Mouse (Mus musculus) adipocyte (in vitro differentiated cells): ENCODE results near the gene Emilin3.

ENCODE experiments used
- DNase-seq: peaks from one replicate; pipeline ENCODE4 v3.0.0-alpha.2; 2016; ENCODE audit warnings: low spot score

Emilin3 gene

GRCm38 (mm10) chr2:160915821-160916610 is 3.9 kb upstream of the Emilin3 start:
- DNase-seq, result no peak

- no peak for DNase-seq
Observed at GRCm38 (mm10) chr2:160914656-160915055, 2.5 kb upstream of the Emilin3 start.

DNA sequence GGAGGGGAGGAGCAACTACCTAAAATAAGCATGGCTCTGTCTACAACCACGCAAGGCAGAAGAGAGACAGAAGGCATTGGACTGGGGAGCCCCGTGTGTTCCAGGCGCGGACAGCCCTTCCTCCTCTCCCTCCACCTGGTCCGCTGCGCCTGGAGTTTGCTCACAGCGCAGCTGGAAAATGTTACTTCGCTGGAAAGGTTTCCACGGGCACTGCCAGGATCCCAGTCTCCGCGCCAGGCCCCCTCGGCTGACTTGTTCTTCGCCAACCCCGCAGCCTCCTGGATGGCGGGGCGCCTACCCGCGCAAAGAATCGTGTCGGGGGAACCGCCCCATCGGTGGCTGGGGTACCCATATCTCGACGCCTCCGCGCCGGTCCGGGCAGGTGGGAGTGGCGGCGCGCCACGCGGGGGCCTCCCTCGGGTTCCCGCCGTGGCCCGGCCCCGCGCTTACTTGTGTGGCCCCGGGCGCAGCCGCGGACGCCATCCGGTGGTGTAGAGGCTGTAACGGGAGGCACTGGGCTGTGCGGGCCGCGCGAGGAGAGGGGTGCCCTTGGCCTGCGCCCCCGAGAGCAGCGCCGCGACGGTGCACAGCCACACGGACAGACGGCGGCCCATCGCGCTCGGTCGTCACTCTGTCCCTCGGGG is 448 bp downstream of the Emilin3 start:
- no peak for DNase-seq

DNA sequence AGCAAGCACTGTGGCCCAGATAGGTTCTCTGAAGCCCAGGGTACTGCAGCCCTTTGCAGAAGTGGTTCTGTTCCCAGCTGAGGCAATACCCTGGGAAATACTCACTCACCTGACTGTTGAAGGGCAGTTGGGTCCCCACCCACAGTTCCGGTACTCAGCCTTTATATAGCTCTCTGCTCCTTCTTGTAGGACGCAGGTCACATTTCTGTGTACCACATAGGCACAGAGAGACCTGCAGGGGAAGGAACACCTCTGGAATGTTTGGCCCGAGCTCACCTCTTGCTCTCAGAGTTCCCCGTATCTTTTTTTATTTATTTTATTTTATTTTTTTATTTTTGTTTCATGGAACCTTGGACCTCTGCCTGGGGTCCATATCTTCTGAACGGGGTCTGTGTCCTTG is 1.5 kb downstream of the Emilin3 start:
- no peak for DNase-seq

GRCm38 (mm10) chr2:160908607-160909006 is 3.5 kb downstream of the Emilin3 start:
- DNase-seq, result no peak

DNA sequence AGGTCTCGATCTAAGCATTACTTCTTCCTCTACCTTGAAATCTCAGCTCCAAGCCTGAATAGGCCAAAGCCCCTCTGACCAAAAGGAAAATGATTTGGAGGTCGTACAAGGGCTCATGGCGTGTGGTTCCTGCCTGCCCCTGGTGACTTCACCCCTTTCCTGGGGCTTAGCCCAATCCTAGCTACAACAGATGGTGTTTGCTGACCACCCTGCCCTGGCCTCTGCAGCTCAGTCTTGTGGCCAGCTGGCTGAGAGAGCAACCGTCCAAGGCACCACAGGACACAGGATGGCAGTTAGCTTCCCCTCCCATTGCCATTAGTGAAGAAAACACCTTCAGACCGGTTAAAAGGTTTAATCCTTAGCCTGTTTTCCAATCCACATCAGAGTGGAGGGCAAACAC is 6.0 kb downstream of the Emilin3 start:
- no peak for DNase-seq

DNA sequence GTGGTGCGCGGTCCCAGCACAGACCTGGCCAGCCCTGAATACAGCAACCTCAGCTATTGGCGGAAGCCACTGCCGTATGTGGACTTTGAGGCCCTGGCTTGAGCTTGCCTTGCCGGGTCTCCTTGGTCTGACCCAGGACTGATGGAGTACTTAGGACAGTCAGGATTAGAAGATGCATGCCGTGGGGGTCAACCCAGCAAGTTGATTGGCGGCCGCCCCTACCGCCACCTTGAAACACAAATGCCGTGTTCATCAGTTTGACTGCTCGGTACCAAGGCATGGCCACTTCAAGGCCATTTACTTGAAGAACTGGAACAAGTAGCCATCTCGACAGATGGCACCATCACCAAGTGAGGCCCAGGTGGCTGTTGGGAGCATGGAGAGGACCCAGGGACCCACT is 6.8 kb downstream of the Emilin3 start:
- no peak for DNase-seq

DNA sequence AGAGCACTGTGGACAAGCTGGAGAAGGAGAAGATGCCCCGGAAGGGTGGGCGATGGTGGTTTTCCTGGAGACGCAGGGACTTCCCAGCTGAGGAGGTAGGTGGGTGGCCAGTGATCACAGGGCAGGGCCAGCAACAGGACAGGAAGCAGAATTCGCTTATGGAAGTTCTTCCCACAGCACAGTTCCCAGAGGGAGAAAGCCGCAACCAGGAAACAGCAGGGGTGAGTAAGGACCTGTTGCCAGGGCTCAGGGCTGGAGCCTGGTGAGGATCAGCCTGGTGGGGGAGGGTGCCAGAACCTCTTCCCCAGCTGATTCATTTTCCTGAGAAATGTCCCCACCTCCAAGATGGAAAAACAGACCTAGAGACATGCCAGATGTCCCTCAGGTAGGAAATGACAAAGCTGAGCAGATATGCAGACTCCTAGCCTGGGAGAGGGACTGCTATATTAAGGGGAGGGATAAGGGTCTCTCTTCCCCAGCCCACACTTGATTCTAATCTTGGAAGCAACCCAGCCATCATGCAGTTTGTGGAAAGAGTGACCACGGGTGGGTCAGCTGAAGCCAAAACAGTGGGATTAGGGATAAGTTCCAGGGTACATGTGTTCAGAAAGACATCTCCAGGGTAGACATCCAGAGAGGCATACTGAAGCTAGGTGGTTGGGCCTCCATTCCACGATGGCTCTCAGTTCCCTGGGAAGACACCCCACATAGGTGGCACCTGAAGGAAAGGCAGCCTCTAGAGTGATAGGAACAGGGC is 10.3 kb downstream of the Emilin3 start:
- DNase-seq, result no peak

GRCm38 (mm10) chr2:160891697-160892096 is 20.4 kb downstream of the Emilin3 start:
- DNase-seq, result no peak

- DNase-seq, result no peak
Observed at GRCm38 (mm10) chr2:160891045-160891444, 21.1 kb downstream of the Emilin3 start.

DNA sequence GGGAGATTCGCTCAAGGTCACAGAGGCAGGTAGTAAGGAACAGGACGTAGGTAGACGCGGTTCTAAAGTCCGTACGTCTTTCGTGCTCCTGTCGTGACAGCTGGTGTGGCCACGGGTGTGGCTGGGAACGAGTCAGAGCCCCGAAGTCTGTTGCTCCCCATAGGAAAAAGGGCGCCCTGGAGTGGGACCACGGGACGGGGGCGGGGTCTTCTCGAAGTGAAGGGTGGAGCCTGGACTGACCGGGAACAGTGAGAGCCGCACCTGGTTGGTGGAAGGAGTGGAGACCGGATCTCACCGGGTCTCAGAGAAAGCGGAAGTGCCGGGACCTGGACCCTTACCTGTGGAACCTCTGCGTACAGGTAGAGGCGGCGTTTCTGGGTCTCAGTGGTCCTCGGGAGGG is 24.3 kb downstream of the Emilin3 start:
- DNase-seq, result no peak

GRCm38 (mm10) chr2:160887284-160887683 is 24.8 kb downstream of the Emilin3 start:
- peak; percentile 89 for DNase-seq

- DNase-seq, result no peak
Observed at GRCm38 (mm10) chr2:160886221-160886620, 25.9 kb downstream of the Emilin3 start.

DNA sequence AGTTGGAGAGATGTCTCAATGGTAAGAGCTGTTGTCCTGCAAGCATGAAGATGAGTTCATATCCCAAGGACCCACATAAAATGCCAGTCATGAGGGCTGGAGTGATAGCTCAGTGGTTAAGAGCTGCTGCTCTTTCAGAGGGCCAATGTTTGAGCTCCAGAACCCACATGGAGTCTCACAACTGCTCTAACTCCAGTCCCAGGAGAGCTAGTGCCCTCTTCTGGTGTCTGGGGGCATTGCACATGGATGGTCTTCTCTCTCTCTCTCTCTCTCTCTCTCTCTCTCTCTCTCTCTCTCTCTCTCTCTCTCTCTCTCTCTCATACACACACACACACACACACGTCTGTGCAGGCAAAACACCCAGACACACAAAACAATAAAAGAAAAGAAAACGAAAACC is 27.3 kb downstream of the Emilin3 start:
- DNase-seq, result peak; percentile 76

DNA sequence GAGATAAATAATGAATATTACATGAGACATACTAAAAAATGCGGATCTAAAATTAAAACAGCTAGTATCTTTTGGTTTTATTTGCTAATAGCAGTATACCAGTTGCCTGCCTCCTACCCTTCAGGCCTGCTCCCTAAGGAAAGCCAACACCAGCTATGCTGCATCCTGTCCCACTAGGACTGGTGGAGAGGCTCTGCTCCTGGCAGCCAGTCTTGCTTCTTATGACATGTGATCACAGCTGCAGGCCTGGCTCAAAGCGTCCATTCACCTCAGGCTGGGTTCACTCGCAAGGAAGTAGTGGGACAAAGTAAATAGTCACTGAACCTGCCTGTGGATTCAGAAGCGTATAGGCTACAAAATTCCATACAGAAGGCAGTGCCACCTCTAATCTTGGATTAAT is 28.2 kb downstream of the Emilin3 start:
- DNase-seq, result peak; percentile 83

DNA sequence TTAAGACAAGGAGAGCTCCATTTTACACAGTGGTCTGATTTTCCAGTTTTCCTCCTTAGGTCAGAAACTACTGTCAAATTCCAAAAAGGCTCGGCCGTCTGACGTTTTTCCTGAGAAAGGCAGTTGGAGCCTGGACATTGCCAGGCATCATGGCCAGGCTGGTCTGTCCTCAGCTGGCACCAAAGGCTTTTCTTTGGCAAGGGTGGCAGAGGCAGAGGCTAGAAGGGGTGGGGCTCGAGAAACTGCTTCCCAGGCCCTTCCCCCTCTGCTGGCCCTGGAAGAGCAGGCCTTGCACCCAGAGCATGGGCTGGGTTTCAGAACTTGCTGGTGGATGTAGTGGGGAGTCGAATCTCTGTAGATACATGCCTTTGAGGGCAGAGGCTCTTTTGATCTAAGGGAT is 29.7 kb downstream of the Emilin3 start:
- DNase-seq, result peak; percentile 80

GRCm38 (mm10) chr2:160881462-160882101 is 30.5 kb downstream of the Emilin3 start:
- DNase-seq, result peak; percentile 36

GRCm38 (mm10) chr2:160880453-160881195 is 31.5 kb downstream of the Emilin3 start, which contains the start of gene Lpin3:
Gene Lpin3 (plus strand): TSS chr2:160880670.
- peak; percentile 86 for DNase-seq

DNA sequence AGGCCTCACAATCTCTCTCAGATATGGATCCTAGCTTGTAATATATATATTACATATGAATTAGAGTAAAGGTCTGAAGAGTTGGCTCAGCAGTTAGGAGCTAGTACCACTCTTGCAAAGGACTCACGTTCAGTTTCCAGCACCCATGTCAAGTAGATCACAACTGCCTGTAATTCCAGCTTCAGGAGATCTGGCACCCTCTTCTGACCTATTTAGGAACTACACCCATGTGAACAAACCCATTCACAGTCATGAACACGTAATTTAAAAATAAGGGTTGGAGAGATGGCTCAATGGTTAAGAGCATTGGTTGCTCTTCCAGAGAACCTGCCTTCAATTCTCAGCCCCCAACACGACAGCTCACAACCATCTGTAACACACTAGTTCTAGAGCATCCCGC is 36.0 kb downstream of the Emilin3 start:
- no peak for DNase-seq

GRCm38 (mm10) chr2:160874231-160874877 is 37.8 kb downstream of the Emilin3 start:
- DNase-seq, result no peak

GRCm38 (mm10) chr2:160872890-160873382 is 39.2 kb downstream of the Emilin3 start, which contains the start of gene Zhx3:
Gene Zhx3 (minus strand): TSS chr2:160872998.
- peak; percentile 93 for DNase-seq
